Mouse (Mus musculus) kidney, adult 2 months (tissue): ENCODE measurements around the gene Gm28041. TPM values are rescaled to one million over a fixed set of nuclear protein-coding genes. Genes with fewer than 3 reads are reported as not detected.

Experiments
- DNase-seq: peaks from one replicate; pipeline ENCODE4 v3.0.0; 2021
- H3K27ac ChIP-seq: fragments of 200-500 bp; 2 replicates; pipeline ENCODE4 v1.5.1; 2012; ENCODE audit warnings: low read depth, low read length, control low read depth, inconsistent platforms; ENCODE audit not compliant: insufficient read depth
- H3K27me3 ChIP-seq: fragments of 200-500 bp; replicated peaks from 2 replicates; pipeline ENCODE4 v1.6.1; 2012; ENCODE audit warnings: mild to moderate bottlenecking, moderate library complexity, low read length, inconsistent platforms; ENCODE audit not compliant: control insufficient read depth, insufficient read depth
- H3K36me3 ChIP-seq: fragments of 200-500 bp; 2 replicates; pipeline ENCODE4 v1.6.1; 2012; ENCODE audit warnings: mild to moderate bottlenecking, moderate library complexity, low read length, inconsistent platforms; ENCODE audit not compliant: control insufficient read depth, insufficient read depth
- H3K4me1 ChIP-seq: fragments of 200-500 bp; 2 replicates; pipeline ENCODE4 v1.6.1; 2011; ENCODE audit warnings: low read length; ENCODE audit not compliant: control insufficient read depth, insufficient read depth
- H3K4me3 ChIP-seq: fragments of 200-500 bp; 2 replicates; pipeline ENCODE4 v1.5.1; 2011; ENCODE audit warnings: mild to moderate bottlenecking, low read depth, low read length, control low read depth; ENCODE audit not compliant: insufficient read depth
- CTCF ChIP-seq: fragments of 200-500 bp; conservative IDR thresholded peaks from 2 replicates; pipeline ENCODE4 v1.5.1; 2011; ENCODE audit warnings: low read depth, mild to moderate bottlenecking, control low read depth, low read length, moderate library complexity, mixed read lengths; ENCODE audit not compliant: insufficient read depth, insufficient read length
- POLR2A ChIP-seq: fragments of 200-500 bp; IDR thresholded peaks from one replicate; pipeline ENCODE4 v1.6.1; 2011; ENCODE audit warnings: low read depth, low read length, control low read depth
- WGBS: fragments of 180-500 bp; shearing (Covaris S2); methylation state at CpG from one replicate; pipeline ENCODE4 v1.1.7; 2018; 5-methylcytosine and 5-hydroxymethylcytosine counted together
- polyA plus RNA-seq: library from polyadenylated mRNA; depleted of rRNA; stranded (reverse); fragments of >200 nt; gene quantifications from 2 replicates; pipeline ENCODE4 v1.2.3, GENCODE M21; 2012

Gene Gm28041
- polyA plus RNA-seq, 1 experiment, result 0.25 TPM

DNA sequence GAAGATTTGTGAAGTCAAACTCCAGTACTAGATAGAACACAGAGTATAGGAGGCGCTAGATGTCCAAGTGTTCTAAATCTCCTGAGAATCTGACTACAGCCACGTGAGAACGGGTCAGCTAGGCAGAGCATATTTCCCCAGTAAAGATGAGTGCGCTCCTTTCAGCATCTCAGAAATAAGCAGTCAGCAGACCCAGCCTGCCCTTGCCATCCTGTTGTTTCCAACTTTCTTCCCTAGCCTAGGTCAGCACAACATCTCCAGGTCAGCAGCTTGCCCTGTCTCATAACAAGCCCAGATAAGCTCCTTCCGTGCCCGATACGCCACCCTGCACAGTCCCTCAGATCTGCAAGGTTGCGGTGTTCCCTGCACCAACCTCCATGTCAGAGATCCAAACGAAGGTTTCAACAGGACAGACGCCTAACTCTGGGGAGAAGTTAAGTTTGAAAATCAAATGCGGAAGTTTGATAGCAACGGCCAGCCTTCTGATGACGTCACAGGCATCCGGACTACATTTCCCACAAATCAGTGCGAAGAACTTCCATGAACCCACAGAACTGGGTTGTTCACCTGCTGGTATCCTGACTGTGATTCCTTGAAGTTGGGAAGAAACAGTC, 15.3 kb downstream of the Gm28041 start, which contains the start of the genes Gm28044 and Zfp953:
Gene Gm28044 (minus strand): TSS at position 406 of the 614 bp plus-strand sequence.
Gene Zfp953 (minus strand): TSS at position 475 of the 614 bp plus-strand sequence.
- Histone ChIP-seq H3K27ac (peak within 1 kb of the TSS; percentile 79), H3K27me3 (no peaks in the 10 kb centered on the region), H3K4me1 (no peaks in the 10 kb centered on the region; the same call in 1 of the 2 replicates), H3K4me3 (peak within 1 kb of the TSS; percentile 82), H3K36me3 (no peaks in the 10 kb centered on the region)
- under 1% methylated on average over 15 of the region's 15 CpGs for WGBS
- TF ChIP-seq POLR2A (no peak), CTCF (0 out of 2 replicates have a peak, but pooled peaks have one; percentile 7)
- peak; percentile 96 for DNase-seq

- no peak overlapping the region for H3K27ac ChIP-seq
- DNase-seq, result no peak
- no peaks in the 10 kb centered on the region for H3K27me3 ChIP-seq
- no peak for TF ChIP-seq CTCF
- no peak for TF ChIP-seq POLR2A
- H3K4me3 ChIP-seq, result no peak overlapping the region
- H3K36me3 ChIP-seq, result no peaks in the 10 kb centered on the region
- no peaks in the 10 kb centered on the region for H3K4me1 ChIP-seq
Measured at GRCm38 (mm10) chr13:67351854-67352253, 23.7 kb downstream of the Gm28041 start.

DNA sequence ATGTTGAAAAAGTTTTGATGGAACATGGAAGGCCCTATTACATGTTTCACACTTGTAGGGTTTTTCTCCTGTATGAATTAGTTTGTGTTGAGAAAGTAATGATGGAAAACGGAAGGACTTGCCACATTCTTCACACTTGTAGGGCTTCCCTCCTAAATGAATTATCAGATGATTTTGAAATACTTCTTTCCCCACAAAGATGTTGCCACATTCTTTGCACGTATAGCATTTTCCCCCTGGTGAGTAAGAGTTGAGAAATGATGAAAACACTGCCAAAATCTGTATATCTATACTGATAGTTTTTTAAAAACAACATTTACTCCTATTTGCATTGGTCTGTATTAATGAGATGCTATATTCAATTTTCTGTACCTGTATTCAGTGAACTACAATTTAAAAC, 32.1 kb downstream of the Gm28041 start:
- Histone ChIP-seq H3K36me3 (peaks cover 3% of the 10 kb centered on the region), H3K4me1 (no peaks in the 10 kb centered on the region), H3K4me3 (no peak overlapping the region), H3K27ac (no peak overlapping the region), H3K27me3 (no peaks in the 10 kb centered on the region)
- TF ChIP-seq CTCF (no peak), POLR2A (no peak)
- WGBS, result 93% methylated on average over 2 of the region's 2 CpGs
- no peak for DNase-seq

DNA sequence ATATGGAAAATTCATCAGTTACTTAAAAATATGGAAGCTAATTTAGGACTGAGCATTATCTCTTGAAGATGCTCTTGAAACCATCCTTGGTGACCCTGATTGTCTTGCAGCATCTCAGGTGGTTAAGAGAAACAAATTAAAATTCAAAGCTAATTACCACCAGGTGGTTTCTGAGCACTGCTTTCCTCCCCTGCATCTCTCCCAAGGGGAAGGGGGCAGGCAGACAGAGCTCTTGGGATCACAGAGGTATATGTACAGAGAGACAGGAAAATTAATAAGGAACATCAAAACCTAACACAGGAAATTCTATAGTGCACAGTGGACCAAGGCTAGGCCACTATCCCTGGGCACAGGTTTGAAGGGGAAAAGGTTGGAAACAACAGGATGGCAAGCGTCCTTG, 42.7 kb downstream of the Gm28041 start:
- no peak for DNase-seq
- 71% methylated on average over 1 of the region's 1 CpGs for WGBS
- peak overlapping the region; percentile 60; the same call in 1 of the 2 replicates for H3K4me3 ChIP-seq
- H3K4me1 ChIP-seq, result no peaks in the 10 kb centered on the region
- no peak overlapping the region for H3K27ac ChIP-seq
- H3K36me3 ChIP-seq, result no peaks in the 10 kb centered on the region
- no peaks in the 10 kb centered on the region for H3K27me3 ChIP-seq
- TF ChIP-seq POLR2A, result no peak
- no peak for TF ChIP-seq CTCF

GRCm38 (mm10) chr13:67332019-67332724, 43.4 kb downstream of the Gm28041 start, which contains the start of gene Zfp595:
Gene Zfp595 (minus strand): TSS chr13:67332570.
- no peak for TF ChIP-seq POLR2A
- peak; percentile 56 for TF ChIP-seq CTCF
- Histone ChIP-seq H3K4me3 (peak within 1 kb of the TSS; percentile 60), H3K27me3 (no peaks in the 10 kb centered on the region), H3K4me1 (no peaks in the 10 kb centered on the region), H3K27ac (0 out of 2 replicates have a peak within 1 kb of the TSS, but pooled peaks have one; percentile 28), H3K36me3 (no peaks in the 10 kb centered on the region)
- DNase-seq, result peak; percentile 95
- 6% methylated on average over 17 of the region's 17 CpGs for WGBS

GRCm38 (mm10) chr13:67306718-67307117, 68.8 kb downstream of the Gm28041 start:
- H3K4me3 ChIP-seq, result peak overlapping the region; percentile 81; the same call in 1 of the 2 replicates
- TF ChIP-seq POLR2A (no peak), CTCF (no peak)
- H3K36me3 ChIP-seq, result no peaks in the 10 kb centered on the region
- no peak for DNase-seq
- no peak overlapping the region for H3K27ac ChIP-seq
- H3K4me1 ChIP-seq, result no peaks in the 10 kb centered on the region; the same call in 1 of the 2 replicates
- WGBS, result 24% methylated on average over 5 of the region's 5 CpGs
- H3K27me3 ChIP-seq, result no peaks in the 10 kb centered on the region
